Mouse (Mus musculus): ENCODE results near the gene Lamtor4.
"Not testable (repeated sequence)": the region's sequence is repeated elsewhere in the genome, so short reads cannot be mapped to it uniquely, and the experiment has no call there.

The Lamtor4 gene

DNA sequence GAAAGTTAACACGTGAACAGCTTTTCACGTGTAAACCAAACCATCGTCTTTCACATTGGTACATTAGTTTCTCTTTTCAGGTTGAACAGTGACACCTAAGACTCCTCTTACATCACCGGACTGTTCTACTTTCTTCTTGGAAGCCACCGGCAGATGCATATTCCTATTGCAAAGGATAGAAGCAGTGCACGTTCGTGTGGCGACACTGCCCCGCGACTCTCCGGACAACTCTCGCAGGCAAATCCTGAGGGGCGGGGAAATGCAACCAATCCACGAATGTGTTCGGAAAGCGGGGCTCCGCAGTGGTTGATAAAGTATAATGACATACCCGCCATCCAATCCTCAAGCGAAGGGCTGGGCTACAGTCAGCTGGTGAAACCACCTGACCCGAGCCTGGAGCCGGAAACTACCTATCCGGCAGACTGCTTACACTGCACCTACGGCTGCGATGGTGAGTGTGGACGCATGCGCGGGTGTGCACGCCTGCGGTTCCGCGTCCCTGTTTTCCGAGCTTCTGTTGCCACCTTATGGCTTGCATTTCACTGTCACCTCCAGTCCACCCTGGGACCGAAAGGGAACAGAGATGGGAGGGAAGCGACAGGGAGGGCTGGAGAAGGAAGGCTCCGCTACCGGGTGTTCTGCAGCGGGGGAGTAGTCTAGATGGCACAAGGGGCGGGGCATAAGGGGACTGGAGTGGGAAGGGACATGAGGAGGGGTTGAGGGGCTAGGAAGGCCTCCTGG, at the start of gene Lamtor4:
Gene Lamtor4 (plus strand): TSS at position 130 of the 741 bp plus-strand sequence.
- peak; percentile 83 to 93 for DNase-seq (ENCODE audit: low spot score in 2 of 2)

DNA sequence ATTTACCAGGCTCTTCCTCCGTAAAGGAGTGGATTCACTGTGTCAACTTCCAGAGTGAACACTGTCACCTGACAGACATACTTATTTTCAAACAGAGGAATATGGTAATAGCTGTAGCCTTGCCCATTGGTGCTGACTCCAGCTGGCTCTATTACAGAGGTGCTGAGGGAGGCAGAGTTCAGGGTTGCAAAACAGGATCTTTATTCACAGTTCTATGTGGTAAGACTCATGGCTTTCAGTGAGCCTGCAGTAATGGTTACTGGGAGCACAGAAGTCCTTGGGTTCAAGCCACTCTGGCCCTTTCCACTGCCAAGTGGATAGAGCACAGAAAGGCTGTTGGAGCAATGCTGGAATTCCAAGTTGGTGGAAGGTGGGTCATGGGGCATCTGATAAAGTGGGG, 48.0 kb upstream of the Lamtor4 start:
- DNase-seq (ENCODE audit: low spot score in 2 of 2), result no peak

DNA sequence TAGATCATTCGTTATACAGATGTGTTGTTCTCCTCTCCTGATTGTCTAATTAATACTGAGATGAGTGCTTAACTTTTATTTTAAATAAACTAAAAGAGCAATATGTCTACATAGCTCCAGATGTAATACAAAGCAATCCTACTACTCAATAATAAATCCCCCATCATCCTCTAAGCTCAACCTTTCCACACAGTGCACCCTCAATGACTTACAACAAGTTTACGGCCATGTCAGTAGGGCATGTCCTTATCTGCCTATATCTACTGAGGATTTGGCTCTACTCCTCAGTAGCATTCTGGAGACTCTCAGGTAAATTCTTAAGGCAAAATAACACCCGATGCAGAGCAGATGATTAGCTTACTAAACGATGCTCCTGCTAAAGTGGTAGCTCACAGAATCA, 47.4 kb upstream of the Lamtor4 start:
- no peak for DNase-seq (ENCODE audit: low spot score in 2 of 2)

DNA sequence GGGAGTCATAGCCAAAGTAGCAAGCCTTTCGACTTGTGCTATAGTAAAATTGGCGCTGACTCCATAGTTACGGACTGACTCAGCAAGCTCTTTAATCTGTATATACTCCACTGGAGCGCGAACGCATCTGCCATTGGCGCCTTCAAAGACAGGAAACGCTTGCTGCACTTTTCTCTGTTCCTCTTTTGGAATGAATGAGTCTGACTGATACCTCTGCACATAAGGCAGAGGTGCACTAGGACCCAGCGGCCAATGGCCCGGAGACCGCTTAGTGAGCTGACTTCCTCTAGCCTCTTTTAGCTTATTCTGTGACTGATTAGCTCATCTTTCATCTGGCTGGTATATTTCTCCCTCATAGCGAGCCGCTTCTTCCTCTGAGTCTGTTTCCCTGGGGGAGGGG, 38.6 kb upstream of the Lamtor4 start:
- not testable (repeated sequence) for DNase-seq (ENCODE audit: low spot score in 2 of 2)

DNA sequence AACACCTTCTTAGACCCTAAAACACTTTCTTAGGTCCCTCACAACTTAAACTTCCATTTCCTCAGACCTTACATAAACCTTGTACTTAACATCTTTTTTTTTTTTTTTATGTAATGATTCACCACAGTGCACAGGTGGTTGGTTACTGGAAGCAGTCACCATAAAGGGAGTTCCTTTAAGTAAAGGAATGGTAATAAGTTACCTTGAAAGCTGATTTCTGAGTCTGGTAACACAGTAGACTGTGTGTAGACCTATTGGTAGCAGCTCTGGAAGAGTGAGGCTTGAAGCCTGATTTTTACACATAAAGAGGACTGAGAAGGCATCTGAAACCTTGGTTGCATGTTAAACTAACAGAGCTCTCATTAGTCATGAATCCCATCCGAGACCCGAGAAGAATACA, 35.4 kb upstream of the Lamtor4 start:
- DNase-seq (ENCODE audit: low spot score in 2 of 2), result no peak

DNA sequence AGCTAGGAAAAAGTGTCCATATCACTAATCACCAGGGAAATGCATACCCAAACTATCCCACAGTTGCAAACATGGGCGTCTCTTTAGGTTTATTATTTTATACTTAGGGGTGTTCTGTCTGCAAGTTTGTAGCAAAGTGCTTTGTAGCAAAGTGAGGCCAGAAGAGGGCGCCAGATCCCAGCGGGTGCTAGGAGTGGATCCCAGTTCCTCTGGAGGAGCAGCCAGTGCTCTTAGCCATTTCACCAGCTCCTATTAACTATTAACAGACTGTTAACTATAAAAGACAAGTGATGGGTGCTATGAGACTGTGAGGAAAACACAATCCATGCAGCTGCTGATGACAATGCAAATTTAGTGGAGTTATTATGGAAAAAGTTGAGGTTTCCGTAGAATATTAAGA, 33.2 kb upstream of the Lamtor4 start:
- DNase-seq (ENCODE audit: low spot score in 2 of 2), result peak; percentile 79 to 81

DNA sequence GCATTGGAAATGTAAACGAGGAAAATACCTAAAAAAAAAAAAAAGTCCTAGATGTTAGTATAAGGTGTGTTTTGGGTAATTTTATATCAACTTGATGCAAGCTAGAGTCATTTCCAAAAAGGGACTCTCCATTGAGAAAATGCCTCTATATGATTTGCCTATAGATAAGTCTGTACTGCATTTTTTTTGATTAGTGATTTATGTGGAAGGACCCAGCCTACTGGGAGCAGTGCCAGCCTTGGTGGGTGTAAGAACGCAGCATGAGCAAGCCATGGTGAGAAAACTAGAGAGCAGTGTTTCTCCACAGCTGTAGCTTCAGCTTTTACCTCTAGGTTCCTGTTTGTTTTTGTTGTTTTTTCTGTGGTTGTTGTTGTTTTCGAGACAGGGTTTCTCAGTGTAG, 32.0 kb upstream of the Lamtor4 start:
- DNase-seq (ENCODE audit: low spot score in 2 of 2), result no peak

DNA sequence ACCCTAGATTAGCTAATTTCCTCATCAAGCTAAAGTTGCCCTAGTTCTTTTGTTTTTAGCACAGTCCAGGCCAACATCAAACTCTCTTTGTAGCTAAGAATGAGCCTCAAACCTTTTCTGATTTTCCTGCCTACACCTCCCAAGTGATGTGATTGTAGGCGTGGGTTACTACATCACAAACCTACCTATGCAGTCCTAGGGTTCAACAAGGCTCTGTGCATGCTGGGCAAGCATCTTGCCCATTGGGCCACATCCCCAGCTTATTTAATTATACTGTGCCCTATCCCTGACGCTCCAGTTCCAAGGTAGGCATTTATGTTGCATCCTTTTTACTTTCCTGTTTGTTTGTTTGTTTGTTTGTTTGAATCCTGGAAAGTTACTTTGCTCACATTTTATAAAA, 29.6 kb upstream of the Lamtor4 start, which contains the start of gene Nxpe5:
Gene Nxpe5 (plus strand): TSS at position 199 of the 400 bp plus-strand sequence.
- no peak for DNase-seq (ENCODE audit: low spot score in 2 of 2)

DNA sequence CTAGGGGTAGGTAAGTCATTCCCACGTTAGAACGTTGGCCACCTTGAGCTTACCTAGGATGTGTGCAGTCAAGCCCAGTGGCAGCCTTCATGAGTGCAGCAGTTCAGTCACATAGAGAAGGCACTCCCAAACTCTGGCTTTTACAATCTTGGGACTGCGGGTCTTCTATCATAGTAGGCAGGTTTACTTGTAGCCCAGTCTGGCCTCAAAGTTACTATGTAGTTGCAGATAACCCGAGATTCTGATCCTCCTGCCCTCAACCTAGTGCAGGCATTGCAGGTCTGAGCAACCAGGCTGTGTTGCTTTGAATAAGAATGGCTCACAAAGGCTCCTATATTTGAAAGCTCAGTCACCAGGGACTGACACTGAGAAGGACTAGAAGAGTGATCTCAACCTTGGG, 28.8 kb upstream of the Lamtor4 start:
- no peak for DNase-seq (ENCODE audit: low spot score in 2 of 2)

DNA sequence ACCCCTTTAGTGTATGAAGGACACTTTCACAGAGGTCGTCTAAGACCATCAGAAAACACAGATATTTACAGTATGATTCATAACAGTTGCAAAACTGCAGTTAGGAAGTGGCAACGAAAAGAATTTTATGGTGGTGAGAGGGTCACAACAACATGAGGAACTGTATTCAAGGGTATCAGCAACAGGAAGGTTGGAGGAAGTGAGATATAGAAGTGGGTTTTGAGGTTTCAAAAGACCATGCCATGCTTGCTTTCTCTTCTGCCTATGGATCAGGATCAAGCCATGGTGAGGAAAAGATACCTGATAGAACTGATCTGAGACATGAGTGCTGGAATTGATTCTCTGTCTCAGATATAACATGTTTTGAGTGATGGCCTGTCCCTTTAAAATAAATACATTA, 27.9 kb upstream of the Lamtor4 start:
- DNase-seq (ENCODE audit: low spot score in 2 of 2), result no peak

DNA sequence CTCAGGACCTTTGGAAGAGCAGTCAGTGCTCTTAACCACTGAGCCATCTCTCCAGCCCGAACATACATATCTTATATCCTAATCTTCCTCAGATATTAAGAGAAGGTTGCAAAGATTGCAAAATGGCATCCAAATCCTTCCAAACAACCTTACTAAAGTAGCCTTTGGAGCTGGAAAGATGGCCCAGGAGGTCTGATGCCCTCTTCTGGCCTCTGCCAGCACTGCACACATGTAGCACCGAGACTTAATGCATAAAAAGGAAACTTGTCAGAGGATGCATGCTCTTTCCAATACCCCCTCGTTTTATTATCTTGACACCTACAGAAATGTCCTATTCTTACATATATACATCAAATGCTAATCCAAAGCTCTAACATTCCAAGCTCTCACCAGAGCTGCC, 27.3 kb upstream of the Lamtor4 start:
- DNase-seq (ENCODE audit: low spot score in 2 of 2), result no peak

DNA sequence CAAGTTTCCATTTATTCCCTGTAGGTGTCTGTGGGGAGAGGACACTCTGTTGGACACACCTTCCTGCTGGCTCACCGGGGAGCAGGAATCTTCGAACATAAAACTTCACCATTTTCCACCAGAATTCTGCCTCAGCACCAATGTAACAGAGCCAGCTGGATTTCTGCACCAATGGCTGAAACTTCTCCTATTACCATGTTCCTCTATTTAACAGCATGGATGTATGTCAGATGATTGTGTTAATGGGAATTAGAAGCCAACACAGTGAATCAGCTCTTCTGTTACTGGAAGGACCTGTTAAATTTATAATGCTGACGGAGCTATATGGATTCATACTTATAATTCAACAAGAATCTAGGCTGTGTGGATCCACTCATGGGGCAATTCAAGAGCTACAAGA, 25.8 kb upstream of the Lamtor4 start:
- no peak for DNase-seq (ENCODE audit: low spot score in 2 of 2)

DNA sequence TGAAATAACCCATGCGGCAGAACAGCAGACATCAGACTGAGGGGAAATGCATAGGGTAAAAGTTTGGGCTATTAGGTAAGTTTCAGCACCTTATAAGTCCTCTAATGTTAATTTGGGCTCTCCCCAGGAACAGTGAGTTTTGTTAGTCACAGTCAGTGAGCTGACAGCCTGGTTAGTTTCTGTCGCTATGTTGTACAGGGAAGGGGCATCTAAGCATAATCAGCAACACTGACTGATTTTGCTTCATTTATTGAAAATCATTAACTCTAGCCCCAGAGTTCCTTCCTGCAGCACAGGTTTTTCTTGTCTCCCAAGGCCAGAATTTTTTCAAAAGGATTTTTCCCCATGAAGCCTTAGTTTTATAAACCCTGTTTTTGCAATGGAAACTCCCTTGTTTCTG, 21.5 kb upstream of the Lamtor4 start:
- DNase-seq (ENCODE audit: low spot score in 2 of 2), result no peak

DNA sequence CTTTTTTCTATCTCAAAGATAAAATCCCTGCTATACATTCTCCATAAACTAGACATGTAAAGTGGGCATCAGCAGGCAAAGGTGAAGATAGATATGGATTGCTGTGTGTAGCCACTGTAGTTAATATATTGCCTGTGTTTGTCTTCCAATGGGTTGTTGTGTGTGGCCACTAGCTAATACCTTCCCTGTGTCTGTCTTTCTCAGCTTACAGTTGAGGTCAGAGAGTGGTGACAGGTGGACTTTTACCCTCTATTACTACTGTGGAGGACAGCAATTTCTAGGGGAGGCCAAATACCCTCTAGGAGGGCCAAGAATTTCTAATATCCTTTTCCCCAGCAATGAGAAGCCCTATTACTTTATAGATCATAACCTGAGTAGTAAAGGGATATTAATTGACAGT, 21.1 kb upstream of the Lamtor4 start:
- no peak for DNase-seq (ENCODE audit: low spot score in 2 of 2)

DNA sequence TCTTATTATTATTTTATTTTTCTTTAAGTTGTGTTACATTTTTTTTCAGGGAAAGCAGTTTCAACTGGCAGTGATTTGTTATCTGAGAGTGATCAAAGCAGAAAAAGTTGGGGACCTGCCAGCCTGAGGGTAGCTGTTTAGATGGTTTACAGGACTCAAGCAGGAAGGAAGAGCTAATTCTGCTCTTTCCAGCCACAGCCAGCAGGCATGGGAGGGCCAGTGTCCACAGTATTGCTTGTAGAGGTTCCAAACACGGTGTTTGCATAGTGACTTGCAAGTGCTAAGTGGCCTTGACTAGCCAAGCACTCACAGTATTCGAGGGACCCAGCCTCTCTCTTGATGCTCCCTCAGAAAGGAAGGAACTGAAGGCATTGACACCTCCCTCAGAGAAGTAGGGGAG, 13.8 kb upstream of the Lamtor4 start:
- DNase-seq (ENCODE audit: low spot score in 2 of 2), result no peak

DNA sequence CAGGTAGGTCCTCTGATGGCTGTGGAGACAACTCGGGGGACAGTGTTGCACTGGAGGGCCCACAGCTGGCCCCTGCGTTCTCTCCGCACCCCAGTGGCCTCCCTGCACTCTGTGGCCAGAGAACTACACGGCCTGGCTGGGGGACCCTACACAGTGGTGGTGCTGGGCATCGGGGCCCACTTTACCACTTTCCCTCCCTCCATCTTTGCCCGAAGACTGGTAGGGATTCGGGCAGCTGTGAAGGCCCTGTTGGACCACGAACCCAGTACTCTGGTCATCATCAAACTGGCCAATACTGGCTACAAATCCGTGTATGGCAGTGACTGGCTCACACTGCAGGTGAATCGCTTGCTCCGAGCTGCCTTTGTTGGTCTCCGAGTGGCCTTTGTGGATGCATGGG, 4.1 kb upstream of the Lamtor4 start:
- no peak for DNase-seq (ENCODE audit: low spot score in 2 of 2)

DNA sequence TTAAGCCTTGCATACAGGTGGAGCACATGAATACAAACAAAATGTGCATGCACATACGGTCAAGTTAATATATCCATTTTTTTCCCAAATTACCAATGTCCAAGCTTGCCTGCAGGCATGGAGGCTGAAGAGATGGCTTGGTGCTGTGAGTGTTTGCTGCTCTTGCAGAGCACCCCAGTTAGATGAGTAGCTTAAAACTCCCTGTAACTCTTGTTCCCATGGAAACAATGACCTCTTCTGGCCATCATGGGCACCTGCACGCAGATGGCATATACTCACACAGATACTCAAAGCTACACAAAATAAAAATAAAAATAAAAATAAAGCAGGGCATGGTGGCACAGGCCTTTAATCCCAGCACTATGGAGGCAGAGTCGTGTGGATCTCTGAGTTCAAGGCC, 2.2 kb upstream of the Lamtor4 start:
- no peak for DNase-seq (ENCODE audit: low spot score in 2 of 2)

DNA sequence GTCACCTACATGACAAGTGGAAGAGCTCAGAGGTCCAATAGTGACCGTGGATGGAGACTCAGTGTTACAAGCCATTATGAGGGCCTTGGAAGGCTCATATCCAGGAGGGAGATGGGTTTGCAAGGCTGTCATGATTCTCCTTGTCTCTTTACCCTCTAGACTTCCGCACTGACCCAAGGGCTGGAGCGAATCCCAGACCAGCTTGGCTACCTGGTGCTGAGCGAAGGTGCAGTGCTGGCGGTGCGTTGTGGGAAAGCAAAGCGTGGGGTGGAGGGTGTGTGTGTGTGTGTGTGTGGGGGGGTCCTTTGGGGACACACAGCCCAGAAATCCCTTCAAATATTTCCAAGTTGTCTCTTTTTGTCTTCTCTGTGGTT, 799 bp downstream of the Lamtor4 start:
- no peak for DNase-seq (ENCODE audit: low spot score in 2 of 2)

DNA sequence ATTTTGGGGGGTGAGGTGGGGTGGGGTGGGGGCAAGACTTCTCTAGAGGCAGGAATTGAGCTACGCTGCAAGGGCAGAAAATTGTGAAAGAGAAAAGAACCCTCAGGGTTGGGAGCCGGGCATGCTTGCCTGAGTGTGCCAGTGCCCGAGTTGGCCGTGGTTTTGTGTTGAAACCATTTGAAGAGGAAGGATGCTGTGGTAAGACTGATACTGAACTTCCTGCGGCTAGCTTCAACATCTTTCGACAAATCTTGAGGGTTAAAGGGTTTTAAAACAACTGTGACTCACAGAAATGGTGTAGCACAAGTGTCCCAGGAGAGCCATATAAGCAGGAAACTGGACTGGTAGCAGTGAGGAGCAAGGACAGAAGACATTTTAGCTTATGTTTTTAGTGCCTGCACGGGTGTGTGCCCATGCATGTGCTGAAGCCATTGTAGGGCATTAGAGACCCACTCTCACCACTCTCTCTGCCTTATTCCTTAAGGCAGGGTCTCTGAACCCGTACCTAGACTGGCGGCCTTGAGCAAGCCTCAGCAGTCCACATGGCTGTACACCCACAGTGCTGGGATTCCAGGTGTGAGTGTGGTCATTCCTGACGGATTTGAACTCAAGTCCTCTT, 1.8 kb downstream of the Lamtor4 start:
- DNase-seq (ENCODE audit: low spot score in 2 of 2), result no peak

DNA sequence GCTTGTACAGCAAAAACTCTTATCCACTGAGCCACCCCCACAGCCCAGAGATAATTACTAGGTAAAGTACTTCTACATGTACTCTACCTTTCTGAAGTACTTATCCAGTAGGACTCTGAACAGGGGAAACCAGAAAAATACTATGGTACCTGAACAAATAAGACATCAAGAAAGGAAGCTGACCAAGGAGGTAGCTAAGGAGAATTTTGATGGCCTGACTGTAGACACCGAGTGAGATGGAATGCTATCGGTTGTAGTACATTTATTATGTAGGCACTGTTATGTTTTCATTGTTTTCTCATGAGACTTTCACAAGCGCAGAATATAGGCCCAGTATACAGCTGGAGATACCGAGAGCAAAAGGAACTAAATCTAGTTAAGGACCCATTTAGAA, 2.3 kb downstream of the Lamtor4 start:
- no peak for DNase-seq (ENCODE audit: low spot score in 2 of 2)

DNA sequence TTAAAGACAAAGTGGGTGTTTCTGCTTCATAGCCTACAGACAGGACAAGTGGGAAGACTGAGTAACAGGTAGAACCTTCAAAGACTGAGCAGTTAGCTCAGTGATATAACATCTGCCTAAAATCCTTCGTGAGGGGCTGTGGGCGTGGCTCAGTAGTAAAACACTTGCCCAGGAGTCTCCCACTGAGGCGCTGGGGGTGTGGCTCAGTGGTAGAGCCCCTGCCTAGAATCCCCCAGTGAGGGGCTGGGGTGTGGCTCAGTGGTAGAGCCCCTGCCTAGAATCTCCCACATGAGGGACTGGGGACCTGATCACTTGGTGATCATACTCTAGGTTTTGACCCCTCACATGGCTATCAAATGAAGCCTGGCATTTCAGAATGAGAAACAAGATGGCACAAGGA, 2.8 kb downstream of the Lamtor4 start:
- no peak for DNase-seq (ENCODE audit: low spot score in 2 of 2)

DNA sequence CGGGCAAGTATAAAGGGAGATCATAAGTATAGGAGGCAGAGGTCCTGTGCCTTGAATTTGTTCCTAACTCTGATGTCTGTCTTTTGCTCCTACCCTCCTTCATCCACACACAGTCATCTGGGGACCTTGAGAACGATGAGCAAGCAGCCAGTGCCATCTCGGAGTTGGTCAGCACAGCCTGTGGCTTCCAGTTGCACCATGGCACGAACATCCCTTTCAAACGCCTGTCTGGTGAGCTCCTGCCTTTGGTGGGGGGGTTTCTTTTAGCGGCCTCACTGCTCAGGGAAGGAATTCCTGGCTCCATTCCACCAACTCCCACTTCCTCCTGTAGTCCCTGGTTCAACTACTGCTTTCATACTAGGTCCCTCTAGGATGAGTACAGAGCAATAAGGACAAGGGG, 3.3 kb downstream of the Lamtor4 start:
- no peak for DNase-seq (ENCODE audit: low spot score in 2 of 2)

DNA sequence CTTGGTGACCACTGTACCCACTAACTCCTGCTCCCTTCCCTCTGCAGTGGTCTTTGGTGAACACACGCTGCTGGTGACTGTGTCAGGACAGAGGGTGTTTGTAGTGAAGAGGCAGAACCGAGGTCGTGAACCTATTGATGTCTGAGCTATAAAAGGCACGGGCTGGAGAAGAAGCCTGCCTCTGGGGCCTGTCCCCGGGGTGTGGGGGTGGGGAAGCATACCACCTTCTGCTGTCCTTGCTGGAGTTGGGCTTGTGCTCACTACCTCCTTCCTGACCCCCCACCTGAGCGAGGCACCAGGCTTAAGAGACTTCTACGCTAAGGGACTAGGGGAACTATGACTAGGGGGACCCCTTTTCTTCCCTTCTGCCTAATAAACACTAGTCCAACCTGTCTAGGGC, 3.7 kb downstream of the Lamtor4 start:
- DNase-seq (ENCODE audit: low spot score in 2 of 2), result no peak

DNA sequence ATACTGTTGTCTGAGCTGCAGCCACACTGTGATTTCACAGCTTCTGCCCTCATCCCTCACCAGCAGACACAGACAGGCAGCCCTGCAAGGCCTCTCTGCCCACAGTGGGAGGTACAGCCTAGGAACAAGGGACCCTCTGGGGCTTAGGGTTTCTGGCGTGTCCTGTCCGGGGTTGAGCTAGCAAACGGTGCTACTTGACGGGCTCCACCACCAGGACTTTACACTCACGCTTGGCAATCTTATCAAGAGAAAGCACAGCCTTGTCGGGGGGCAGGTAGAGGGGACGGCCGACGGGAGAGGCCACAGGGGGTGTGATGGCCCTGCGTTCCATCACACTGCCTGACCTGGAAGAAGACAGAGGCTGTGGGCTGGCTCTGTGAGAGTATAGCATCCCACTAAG, 4.8 kb downstream of the Lamtor4 start:
- no peak for DNase-seq (ENCODE audit: low spot score in 2 of 2)

All from frontal cortex, postnatal 25 days (tissue).